Mouse (Mus musculus) frontal cortex, postnatal 25 days (tissue): ENCODE measurements around the gene Slc25a34.
A peak's percentile ranks its signal among the peaks of the same experiment; 100 is the strongest.

ENCODE experiments used
- DNase-seq, 2 experiments: peaks; one replicate each; pipeline ENCODE4 v3.0.0; 2022; ENCODE audit warnings: low spot score in 2 of 2

Slc25a34 gene

GRCm38 (mm10) chr4:141623666-141624065, at the start of gene Slc25a34:
Slc25a34 (minus strand) TSS chr4:141623821.
- DNase-seq = no peak

GRCm38 (mm10) chr4:141672325-141672724, 48.7 kb upstream of the Slc25a34 start:
- DNase-seq = no peak

DNA sequence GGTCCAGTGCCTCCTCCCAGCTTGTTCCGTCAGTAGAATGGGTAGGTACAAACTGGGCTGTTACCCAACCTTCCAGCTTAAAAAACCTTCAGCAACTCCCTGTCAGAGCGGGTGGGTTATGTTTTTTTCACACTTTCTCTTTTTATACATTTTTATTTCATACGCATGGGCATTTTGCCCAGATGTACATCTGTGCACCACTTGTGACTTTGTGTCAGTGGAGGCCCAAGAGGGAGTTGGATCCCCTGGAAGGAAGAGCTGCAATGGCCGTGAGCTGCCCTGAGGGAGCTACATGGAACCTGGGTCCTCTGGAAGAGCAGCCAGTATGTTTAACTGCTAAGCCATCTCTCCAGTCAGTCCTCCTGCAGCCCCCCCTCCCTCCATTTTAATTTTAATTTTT, 47.8 kb upstream of the Slc25a34 start:
- DNase-seq = no peak

DNA sequence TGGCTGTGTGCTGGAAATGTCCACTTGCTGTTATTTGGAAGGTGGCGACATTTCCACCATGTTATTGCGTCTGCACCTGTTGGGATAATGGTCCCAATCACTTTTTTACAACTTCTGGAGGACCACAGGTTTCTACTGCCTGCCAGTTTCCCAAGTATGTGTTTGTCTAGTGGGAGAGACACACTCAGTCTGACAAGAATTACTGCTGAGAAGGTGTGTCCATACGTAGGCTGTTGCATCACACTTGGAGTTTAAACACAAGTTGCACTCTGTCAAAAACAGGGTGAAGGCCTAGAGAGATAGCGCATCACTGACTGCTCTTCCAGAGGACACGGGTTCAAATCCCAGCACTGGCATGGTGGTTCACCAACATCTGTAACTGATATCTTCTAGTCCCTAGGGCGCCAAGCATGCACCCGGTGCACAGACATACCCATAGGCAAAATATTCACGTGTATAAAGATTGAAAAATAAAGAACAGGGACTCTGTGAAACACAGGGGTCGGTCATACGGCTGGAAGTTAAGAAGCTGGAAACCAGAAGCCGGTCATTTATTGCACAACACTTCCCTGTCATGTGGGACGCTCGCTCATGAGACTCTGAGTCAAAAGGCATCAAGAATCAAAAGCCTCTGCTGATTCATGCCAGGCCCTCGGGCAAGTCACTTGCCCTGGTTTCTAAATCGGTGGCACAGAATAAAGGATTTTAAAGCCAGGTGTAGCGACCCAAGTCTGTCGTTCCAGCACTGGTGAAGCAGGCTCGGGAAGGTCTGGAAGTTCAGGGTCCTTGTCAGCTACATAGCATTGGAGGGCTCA, 46.5 kb upstream of the Slc25a34 start:
- no peak for DNase-seq

- DNase-seq = no peak
Observed at GRCm38 (mm10) chr4:141664799-141665198, 41.2 kb upstream of the Slc25a34 start, which contains the start of gene Plekhm2. Plekhm2 (minus strand) TSS chr4:141664899.

DNA sequence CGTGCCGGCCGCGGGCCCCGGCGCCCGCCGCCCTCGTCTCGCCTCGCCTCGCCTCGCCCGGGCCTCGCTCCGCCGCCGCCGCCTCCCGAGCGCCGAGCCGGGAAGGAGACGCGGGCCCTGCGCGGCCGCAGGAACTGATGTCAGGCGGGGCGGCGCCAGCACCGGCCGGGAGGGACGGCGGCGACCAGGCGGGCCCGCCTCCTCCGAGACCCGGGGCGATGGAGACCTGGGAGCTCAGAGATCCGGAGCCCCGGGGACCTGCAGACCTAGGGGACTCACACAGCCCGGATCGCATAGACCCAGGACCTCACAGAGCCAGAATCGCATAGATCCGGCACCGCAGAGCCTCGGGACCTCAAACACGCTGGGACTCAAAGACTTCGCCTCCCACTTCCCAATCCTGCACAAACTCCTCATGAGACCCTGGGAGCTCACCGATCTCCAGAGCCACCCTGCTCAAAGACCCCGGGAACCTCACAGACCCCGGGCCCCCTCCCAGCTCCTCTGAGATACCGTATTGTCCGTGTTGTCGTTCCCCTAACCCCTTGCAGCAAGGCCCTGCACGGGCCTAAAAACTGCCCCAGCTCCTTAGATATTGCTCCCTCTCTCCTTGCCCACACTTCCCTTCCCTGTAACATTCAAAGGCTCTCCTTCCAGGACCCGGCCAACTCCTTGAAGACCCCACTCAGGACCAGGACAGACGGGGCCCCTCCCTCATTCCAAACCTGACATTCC, 40.6 kb upstream of the Slc25a34 start:
- peak; percentile 41 to 55 for DNase-seq

DNA sequence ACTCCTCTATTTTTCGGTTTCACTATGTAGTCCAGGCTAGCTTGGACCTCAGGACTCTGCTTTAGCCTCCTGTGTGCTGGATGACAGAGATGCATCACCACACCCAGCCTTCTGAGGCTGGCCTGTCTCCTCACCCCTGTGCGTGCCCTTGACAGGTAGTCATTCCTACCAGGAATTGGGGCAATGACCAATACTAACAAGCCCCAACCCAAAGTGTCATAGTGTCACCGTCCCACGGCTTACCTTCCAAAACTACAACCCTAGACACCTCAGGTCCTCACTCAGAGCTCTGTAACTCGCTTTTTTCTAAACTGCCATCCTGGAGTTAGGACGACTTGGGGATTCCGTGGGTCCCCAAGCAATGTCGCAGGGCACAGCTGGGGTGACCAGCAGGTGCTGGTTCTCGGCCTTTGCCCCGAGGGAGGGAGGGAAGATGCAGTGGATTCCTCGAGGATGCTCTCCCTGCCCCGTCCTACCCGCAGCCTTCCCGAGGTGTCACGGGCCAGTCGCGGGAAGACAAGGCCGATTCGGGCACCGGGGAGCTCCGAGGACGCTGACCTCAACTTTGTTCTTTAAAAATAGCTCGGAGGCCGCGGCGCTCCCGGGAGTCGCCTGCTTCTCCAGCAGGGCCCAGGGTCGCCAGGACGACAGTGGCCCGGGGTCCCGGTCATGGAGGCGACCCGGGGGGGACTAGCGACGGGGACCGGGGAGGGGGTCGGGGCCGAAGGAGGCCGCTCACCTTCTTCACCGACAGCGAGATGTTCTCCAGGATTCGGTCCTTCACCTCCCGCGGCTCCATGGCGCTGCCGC, 39.7 kb upstream of the Slc25a34 start:
- no peak for DNase-seq

DNA sequence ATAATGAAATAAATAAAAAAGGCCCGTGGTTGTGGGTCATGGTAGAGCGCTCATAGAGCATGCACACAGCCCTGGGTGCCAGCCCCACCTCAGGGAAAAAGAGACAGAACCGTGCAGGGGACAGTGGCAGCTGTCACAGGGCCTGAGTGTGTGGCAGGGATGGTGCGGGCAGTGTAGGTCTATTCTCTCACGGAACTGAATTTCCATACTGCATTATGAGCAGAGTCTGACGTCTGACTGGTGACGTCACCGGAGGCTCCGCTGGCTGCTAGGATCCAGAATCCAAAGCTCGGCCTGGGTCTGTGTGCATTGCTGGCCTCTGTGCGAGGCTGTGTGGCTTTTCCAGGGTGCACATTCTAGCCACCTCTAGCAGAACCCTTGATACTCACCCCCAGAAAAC, 37.3 kb upstream of the Slc25a34 start:
- no peak for DNase-seq

GRCm38 (mm10) chr4:141659739-141660138, 36.1 kb upstream of the Slc25a34 start:
- no peak for DNase-seq

DNA sequence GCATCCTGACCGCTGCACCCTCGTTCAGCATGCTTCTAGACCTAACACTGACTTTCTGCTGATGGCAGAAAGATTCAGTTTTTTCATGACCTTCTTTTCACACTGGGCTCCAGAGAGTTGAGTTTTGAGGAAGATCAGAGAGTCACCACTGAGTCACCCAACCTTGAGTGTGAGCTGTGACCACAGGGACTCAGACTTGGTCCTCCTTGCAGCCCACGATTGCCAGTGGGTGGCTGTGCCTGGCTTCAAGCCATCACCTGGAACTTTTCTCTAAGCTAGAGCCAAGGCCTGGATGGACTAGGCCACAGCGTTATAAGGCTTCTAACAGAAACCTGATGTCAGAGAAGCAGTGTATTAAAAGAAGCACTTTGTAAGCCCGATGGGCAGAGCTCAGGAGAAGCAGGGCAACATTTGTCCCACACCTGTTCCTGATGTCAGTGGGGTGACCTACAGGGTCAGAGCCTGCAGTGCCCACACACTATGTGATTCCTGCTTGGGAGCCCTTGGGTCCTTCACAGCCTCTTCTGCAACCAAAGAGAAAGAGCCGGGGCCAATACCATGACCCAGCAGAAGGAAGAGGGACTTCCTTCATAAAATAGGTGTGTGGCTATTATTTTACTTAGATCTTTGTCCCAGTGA, 35.3 kb upstream of the Slc25a34 start:
- DNase-seq = no peak

GRCm38 (mm10) chr4:141656932-141657331, 33.3 kb upstream of the Slc25a34 start:
- DNase-seq = no peak

GRCm38 (mm10) chr4:141655908-141656608, 32.4 kb upstream of the Slc25a34 start:
- no peak for DNase-seq

- no peak for DNase-seq
Observed at GRCm38 (mm10) chr4:141654509-141654908, 30.9 kb upstream of the Slc25a34 start.

DNA sequence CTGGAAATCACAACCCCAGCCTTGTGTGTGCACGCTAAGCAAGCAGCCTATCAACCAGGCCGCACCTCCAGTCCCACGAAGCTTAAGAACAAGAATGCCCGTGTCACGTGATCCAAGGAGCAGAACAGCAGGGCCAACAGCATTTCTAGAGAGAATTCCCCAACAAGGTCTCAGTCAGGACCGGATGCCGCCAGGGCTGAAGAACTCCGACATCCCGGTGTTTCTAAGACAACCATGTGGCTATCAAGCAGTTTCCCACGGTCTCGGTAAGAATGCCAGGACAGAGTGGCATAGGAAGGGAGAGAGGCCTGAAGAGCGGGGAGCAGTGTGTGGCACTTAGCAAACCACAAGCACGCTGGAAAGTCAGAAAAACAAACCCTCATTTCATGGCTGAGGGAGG, 30.2 kb upstream of the Slc25a34 start:
- no peak for DNase-seq

GRCm38 (mm10) chr4:141653044-141653443, 29.4 kb upstream of the Slc25a34 start:
- no peak for DNase-seq

- no peak for DNase-seq
Observed at GRCm38 (mm10) chr4:141651944-141652343, 28.3 kb upstream of the Slc25a34 start.

DNA sequence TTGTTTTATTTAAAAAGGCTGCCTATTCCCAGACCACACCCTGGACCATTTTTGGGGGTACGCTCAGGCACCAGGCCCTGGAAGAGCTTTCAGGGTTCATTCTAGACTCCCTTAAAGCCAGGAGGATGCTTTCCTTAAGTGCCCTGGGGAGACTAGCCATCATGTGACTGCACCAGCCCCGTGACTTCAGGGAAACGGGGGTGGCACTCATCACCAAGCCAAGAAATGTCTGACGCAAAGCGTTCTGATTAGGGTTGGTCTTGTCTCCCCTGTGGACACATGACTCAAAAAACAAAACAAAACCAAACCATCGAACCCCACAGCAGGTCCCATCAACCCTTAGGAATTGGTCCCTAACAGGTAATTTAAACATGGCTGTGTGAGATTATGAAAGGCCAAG, 27.7 kb upstream of the Slc25a34 start:
- DNase-seq = no peak

DNA sequence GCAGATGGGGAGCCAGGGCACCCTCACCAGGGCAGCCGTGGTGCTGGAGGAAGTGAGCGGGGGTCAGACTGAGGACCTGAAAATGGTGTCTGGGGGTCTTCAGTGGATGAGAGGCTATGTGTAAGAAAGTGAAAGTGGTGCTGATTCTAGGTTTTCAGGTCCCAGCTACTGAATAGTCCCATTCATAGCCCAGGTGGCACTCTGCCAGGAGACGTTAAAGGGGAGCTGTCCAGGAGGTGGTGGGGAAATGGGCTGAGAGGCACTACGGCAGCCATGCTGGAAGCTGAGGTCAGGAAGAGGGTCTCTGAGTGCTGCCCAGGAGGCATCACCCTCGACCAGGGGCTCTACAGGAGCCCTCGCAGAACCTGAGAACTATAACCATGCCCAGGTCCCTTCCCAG, 25.6 kb upstream of the Slc25a34 start:
- DNase-seq = no peak

- no peak for DNase-seq
Observed at GRCm38 (mm10) chr4:141648262-141648661, 24.6 kb upstream of the Slc25a34 start.

GRCm38 (mm10) chr4:141647187-141647586, 23.6 kb upstream of the Slc25a34 start:
- no peak for DNase-seq

DNA sequence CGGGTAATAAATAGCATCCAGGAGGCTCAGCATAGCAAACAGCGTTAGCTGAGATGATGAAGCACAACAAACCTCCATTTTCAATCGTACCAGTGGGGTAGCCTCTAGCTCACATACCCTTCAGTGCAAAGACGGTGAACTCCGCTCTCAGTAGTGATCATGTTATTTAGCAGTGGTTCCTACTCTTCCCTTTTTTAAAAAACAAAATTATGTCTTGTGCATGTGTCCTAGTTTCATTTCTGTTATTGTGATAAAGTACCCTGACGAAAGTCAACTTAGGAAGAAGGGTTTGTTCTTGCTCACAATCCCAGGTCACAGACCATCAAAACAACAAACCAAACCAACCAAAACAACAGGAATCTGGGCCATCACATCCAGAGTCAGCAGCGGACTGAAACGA, 22.4 kb upstream of the Slc25a34 start:
- DNase-seq = no peak
